11 mouse cellular contexts compared by ENCODE assay signal in genomic region chr10:33623577-33623991, GRCm38 (mm10). TPM values are rescaled to one million over a fixed set of nuclear protein-coding genes. Genes with fewer than 3 reads are reported as not detected.
DNase-seq lines count a peak whose midpoint lies in the region; ATAC-seq lines count a peak whose summit lies in the region.
"Had no signal": no experiment of that assay in that cellular context is flagged by ENCODE, and none has a peak within 500 bp of the region (broad histone marks: within the 10 kb centered on the region; RNA-seq: fewer than 3 reads in every experiment).

No protein-coding gene starts in this region.

- ATAC-seq in embryonic facial prominence, embryonic 14.5 days (ENCODE audit: low read depth): no peak; the same call in 1 of the 2 replicates
- no peak for ATAC-seq in intestine, embryonic 15.5 days
- peak; percentile 76 for ATAC-seq in neural tube, embryonic 15.5 days (ENCODE audit: low FRiP score)
- no peak for ATAC-seq in erythroblast, adult 5-6 weeks (replicated peaks; ENCODE audit: low FRiP score, poor library complexity, severe bottlenecking)
- ATAC-seq: Patski had no signal

- peak overlapping the region; percentile 39; the same call in 1 of the 2 replicates for H3K4me3 ChIP-seq in embryonic facial prominence, embryonic 14.5 days (ENCODE audit: low read depth, low read length)
- H3K4me3 ChIP-seq in intestine, embryonic 15.5 days (replicated peaks): no peak overlapping the region; the same call in 1 of the 2 replicates
- H3K4me3 ChIP-seq in neural tube, embryonic 15.5 days (replicated peaks): peak overlapping the region; percentile 67

- H3K27me3 ChIP-seq in embryonic facial prominence, embryonic 14.5 days (replicated peaks; ENCODE audit: control insufficient read depth, insufficient read depth, low read length): peaks cover 7% of the 10 kb centered on the region
- H3K27me3 ChIP-seq in intestine, embryonic 15.5 days (replicated peaks): no peaks in the 10 kb centered on the region; the same call in 1 of the 2 replicates
- H3K27me3 ChIP-seq in neural tube, embryonic 15.5 days (replicated peaks): no peaks in the 10 kb centered on the region

- H3K9me3 ChIP-seq in embryonic facial prominence, embryonic 14.5 days (ENCODE audit: control insufficient read depth, low read length): no peaks in the 10 kb centered on the region
- H3K9me3 ChIP-seq in intestine, embryonic 15.5 days: no peaks in the 10 kb centered on the region
- no peaks in the 10 kb centered on the region for H3K9me3 ChIP-seq in neural tube, embryonic 15.5 days (replicated peaks)

- no peaks in the 10 kb centered on the region; the same call in 1 of the 2 replicates for H3K4me1 ChIP-seq in embryonic facial prominence, embryonic 14.5 days (ENCODE audit: control insufficient read depth, insufficient read depth, low read length)
- no peaks in the 10 kb centered on the region for H3K4me1 ChIP-seq in intestine, embryonic 15.5 days (replicated peaks)
- H3K4me1 ChIP-seq in neural tube, embryonic 15.5 days: peaks cover 20% of the 10 kb centered on the region

- DNase-seq in left cerebral cortex, adult 18-20 months (ENCODE audit: low spot score in 2 of 2): peak; percentile 21 to 56
- DNase-seq in left cerebral cortex, adult 11 months (ENCODE audit: low spot score): no peak
- DNase-seq in embryonic facial prominence, embryonic 14.5 days (ENCODE audit: low spot score): no peak
- no peak for DNase-seq in urinary bladder, postnatal 25 days (ENCODE audit: low spot score)
- no peak for DNase-seq in thymus, postnatal 36 days
- DNase-seq: kidney, adult 18-20 months had no signal

- H3K9ac ChIP-seq in embryonic facial prominence, embryonic 14.5 days (ENCODE audit: low read depth, low read length): no peak overlapping the region
- no peak overlapping the region for H3K9ac ChIP-seq in intestine, embryonic 15.5 days
- H3K9ac ChIP-seq in neural tube, embryonic 15.5 days (replicated peaks): peak overlapping the region; percentile 82

- no peaks in the 10 kb centered on the region for H3K36me3 ChIP-seq in embryonic facial prominence, embryonic 14.5 days (ENCODE audit: control insufficient read depth, insufficient read depth, low read length)
- no peaks in the 10 kb centered on the region for H3K36me3 ChIP-seq in intestine, embryonic 15.5 days
- no peaks in the 10 kb centered on the region for H3K36me3 ChIP-seq in neural tube, embryonic 15.5 days

- 19% methylated on average over 6 of the region's 6 CpGs for WGBS in embryonic facial prominence, embryonic 14.5 days
- 30% methylated on average over 6 of the region's 6 CpGs for WGBS in intestine, embryonic 15.5 days
- WGBS in neural tube, embryonic 15.5 days: 7% methylated on average over 6 of the region's 6 CpGs

- H3K27ac ChIP-seq in embryonic facial prominence, embryonic 14.5 days (replicated peaks; ENCODE audit: low read depth, low read length): no peak overlapping the region
- no peak overlapping the region for H3K27ac ChIP-seq in intestine, embryonic 15.5 days
- peak overlapping the region; percentile 91 for H3K27ac ChIP-seq in neural tube, embryonic 15.5 days (replicated peaks)

- H3K4me2 ChIP-seq in embryonic facial prominence, embryonic 14.5 days (ENCODE audit: low read depth, low read length): peak overlapping the region; percentile 73
- H3K4me2 ChIP-seq in intestine, embryonic 15.5 days (replicated peaks): peak overlapping the region; percentile 83
- H3K4me2 ChIP-seq in neural tube, embryonic 15.5 days: peak overlapping the region; percentile 80

RNA-seq across cellular contexts. Expression of gene Clvs2, which starts 1.0 kb away (rescaled TPM):
- 10 to 100 TPM; 61.1 to 62.2 TPM for total RNA-seq in left cerebral cortex, adult 18-20 months (2021)
- 0.39 and 0.43 TPM in 2 replicates for polyA plus RNA-seq in embryonic facial prominence, embryonic 14.5 days (2014; fragmentation: Nextera tagmentation; extraction: Ambion mirVana)
- polyA plus RNA-seq in intestine, embryonic 15.5 days (2015; fragmentation: Nextera tagmentation; extraction: Ambion mirVana): 0.61 and 0.79 TPM in 2 replicates
- 19.4 and 24.3 TPM in 2 replicates for polyA plus RNA-seq in neural tube, embryonic 15.5 days (2015; fragmentation: Nextera tagmentation; extraction: Ambion mirVana)
- not detected in 2 replicates for total RNA-seq in erythroblast, adult 5-6 weeks (2015; ENCODE audit: low replicate concordance)
- total RNA-seq in erythroblast, adult 5-6 weeks (2017; ENCODE audit: low replicate concordance): not detected in 2 replicates
- polyA plus RNA-seq: lung, embryonic 16.5 days had no signal

Comparison
In these comparisons a context has a peak if more than half of its experiments do, and no peak if none do; other contexts are left out.
1. DNase-seq: peak in left cerebral cortex, adult 18-20 months (2 of 2); none in left cerebral cortex, adult 11 months (single experiment), embryonic facial prominence, embryonic 14.5 days (single experiment), urinary bladder, postnatal 25 days (single experiment) and thymus, postnatal 36 days (0 of 2).
2. RNA of gene Clvs2, which starts 1.0 kb away (polyA plus RNA-seq): 19.4 to 24.3 TPM in neural tube, embryonic 15.5 days; 0.61 to 0.79 TPM in intestine, embryonic 15.5 days and 0.39 to 0.43 TPM in embryonic facial prominence, embryonic 14.5 days; every median in the first group is over 10 times any median in the second.
3. Peak in every context shown above with its lines, with median percentiles within 50 percentile points of each other: H3K4me2 ChIP-seq.